Mouse (Mus musculus): Measurements from ENCODE around the gene Evc.

Gene Evc

GRCm38 (mm10) chr5:37241651-37242151 lies 95.0 kb downstream of the Evc start, which contains the start of gene Crmp1:
Crmp1 (plus strand) TSS chr5:37241940.
- DNase-seq (ENCODE audit: low spot score in 2 of 2), result no peak

GRCm38 (mm10) chr5:37241224-37241623 lies 95.5 kb downstream of the Evc start:
- DNase-seq (ENCODE audit: low spot score in 2 of 2), result no peak

- no peak for DNase-seq (ENCODE audit: low spot score in 2 of 2)
Measured at GRCm38 (mm10) chr5:37240550-37240949, 96.1 kb downstream of the Evc start.

Measured in urinary bladder, postnatal 4 days (tissue).